Mouse (Mus musculus) embryo, embryonic 10.5 days (tissue): Measurements from ENCODE around the gene Olfr1415.
"Not testable (repeated sequence)": the region's sequence is repeated elsewhere in the genome, so short reads cannot be mapped to it uniquely, and the experiment has no call there.

Source experiments
- DNase-seq: peaks from one replicate; pipeline ENCODE4 v3.0.0-alpha.2; 2015; ENCODE audit warnings: low spot score

Olfr1415 gene

DNA sequence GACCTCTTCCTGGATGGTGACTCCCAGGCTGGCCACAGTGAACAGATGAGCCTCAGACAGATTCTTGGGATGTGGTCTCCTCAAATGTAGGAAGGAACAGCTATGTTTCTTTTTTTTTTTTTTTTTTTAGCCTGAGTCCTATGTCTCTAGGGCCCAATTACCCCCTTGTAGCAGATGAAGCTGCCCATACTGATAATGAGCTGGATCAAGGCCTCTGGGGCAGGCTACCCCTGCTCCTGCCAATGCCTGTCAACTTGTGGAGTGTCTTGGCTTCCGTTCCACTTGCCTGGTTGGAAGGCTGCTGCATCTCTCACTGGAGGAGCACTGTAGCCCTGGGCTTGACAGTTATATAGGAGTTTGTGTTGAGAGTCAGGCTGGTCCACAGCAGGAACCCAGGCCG, at the start of gene Olfr1415:
Olfr1415 (minus strand) TSS at position 101 of the 400 bp plus-strand sequence.
- DNase-seq: no peak

DNA sequence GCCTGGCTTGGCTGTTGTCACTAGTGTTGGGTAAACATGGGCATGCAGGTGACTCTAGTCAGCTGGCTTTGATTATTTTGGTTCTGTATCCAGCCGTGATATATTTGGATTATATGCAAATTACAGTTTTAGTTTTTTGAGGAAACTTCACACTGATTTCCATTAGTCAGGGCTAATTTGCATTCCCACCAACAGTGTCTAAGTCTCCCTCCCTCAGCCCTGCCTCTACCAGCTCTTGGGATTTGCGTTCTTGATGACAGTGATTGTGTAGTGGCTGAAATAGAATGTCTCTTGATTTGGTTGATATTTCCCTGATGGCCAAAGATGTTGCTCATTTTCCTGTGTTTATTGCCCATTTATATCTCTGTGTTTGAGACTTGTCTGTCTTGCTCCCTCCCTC, 43.2 kb upstream of the Olfr1415 start:
- no peak for DNase-seq

DNA sequence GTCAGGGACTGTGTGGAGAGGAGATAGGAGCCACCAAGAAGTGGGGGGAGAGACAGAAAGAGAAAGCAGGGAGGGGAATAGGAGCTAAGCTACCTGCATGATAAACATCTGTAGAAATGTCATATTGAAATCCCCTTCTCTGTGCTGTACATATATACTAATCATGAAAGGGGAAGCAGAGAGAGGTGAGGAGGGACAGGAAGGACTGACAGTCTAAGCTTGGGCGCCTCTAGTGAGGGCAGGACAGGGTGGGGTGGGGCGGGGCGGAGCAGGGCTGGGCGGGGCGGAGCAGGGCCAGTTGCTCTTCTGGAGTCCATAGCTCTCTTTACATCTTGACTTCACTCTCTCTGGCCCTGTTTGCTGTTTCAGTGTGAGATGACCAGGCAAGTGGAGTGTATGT, 41.1 kb upstream of the Olfr1415 start:
- no peak for DNase-seq

DNA sequence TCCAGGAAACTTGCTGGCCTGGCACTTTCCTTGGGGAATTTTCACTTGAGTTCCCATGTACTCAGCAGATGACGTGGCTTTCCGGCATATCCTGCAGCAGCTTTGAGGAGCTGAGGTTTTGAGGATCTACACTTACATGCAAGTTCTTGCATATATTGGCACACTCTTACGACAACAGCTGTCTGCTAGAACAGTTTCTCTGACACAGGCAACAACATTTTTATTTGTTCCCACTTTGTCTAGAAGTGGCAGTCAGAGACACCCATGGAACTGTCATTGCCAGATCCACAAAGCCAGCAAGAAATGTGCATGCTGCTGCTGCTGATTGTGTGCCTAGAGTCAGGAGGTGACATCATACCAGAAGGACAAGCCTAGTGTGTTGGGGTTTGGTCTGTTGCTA, 27.9 kb upstream of the Olfr1415 start:
- DNase-seq: no peak

DNA sequence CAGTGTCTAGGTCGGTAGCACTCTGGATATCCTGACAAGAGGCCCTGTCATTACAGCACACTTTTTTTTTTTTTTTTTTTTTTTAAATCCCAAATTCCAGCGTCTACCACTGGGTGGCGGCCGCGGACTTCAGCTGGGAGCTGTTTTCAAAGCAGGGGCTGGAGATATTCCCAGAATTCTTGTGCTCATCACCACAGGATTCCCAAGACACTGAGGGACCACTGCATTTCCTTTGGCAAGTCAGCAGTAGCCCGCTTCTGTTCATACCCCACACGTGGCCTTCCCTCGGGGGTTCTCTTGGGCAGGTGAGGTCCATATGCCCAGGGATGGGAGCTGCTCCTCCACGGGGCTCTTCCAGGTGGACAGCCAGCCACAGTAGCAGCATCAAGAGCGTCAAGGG, 25.5 kb upstream of the Olfr1415 start:
- peak; percentile 69 for DNase-seq

DNA sequence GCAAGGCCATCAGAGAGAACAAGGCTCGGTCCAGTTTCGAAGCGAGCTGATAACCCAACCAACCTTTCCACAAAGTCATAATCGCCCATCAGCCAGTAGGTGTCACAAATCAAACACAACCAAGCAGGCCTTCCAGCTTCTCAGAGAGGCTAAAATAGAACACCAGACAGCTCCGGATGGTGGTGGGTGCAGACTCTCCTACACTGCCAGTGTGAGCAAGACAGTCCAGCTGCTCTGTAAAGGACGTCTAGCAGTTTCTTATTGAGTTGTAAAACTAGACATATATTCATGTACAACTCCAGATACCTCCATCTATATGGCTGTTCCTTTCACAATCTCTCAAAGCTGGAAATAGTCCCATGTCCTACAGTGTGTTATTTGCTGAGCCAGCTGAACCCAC, 23.1 kb upstream of the Olfr1415 start:
- DNase-seq: no peak

DNA sequence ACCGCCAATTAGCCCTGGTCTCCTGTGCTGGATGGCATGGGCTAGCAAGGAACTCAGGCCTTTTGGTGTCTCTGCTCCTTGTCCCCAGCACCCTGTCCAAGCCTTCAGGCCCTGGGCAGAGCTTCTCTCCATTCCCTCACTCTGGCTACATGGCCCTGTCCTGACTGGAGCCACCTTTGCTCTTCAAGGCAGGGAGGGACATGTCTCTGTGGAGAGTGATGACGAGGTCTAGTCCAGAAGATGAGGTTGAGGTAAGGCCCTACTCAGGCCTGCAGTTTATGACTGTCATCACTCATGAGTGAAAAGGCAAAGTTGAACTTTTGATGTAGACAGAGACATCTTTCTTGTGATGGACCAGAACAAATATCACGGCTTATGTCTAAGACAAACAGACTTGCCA, 22.7 kb upstream of the Olfr1415 start, which contains the start of gene Olfr1414:
Olfr1414 (minus strand) TSS at position 101 of the 400 bp plus-strand sequence.
- DNase-seq: no peak

- DNase-seq: no peak
Measured at GRCm38 (mm10) chr1:92515390-92515789, 19.5 kb upstream of the Olfr1415 start.

GRCm38 (mm10) chr1:92511646-92512045, 15.7 kb upstream of the Olfr1415 start:
- DNase-seq: not testable (repeated sequence)

- no peak for DNase-seq
Measured at GRCm38 (mm10) chr1:92485013-92485412, 10.9 kb downstream of the Olfr1415 start, which contains the start of gene Olfr1416. Gene Olfr1416 (minus strand): TSS chr1:92485113.

DNA sequence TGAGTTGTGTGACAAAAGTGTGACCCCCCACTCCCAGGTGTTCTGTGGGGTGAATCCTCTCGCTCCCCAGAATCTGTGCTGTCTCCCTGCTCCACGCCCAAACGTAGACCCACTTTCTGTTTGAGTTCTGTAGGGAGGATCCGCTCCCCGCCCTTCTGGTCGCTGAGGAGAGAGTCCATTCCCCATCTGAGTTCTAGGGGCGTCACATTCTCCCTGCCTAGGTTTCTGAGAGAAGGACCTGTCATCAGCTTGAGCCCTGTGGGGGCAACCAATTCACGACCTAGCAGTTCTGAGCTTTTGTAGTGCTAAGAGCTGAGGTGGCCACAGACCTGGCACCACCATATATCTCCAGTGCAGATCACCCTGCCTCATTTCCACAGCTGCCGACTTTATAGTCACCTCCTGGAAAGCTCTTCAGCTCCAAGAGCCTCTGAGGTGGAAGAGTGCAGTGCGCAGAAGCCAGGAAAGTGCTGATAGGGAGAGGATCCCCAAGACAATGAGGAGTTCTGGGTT, 21.8 kb downstream of the Olfr1415 start:
- DNase-seq: peak; percentile 9

DNA sequence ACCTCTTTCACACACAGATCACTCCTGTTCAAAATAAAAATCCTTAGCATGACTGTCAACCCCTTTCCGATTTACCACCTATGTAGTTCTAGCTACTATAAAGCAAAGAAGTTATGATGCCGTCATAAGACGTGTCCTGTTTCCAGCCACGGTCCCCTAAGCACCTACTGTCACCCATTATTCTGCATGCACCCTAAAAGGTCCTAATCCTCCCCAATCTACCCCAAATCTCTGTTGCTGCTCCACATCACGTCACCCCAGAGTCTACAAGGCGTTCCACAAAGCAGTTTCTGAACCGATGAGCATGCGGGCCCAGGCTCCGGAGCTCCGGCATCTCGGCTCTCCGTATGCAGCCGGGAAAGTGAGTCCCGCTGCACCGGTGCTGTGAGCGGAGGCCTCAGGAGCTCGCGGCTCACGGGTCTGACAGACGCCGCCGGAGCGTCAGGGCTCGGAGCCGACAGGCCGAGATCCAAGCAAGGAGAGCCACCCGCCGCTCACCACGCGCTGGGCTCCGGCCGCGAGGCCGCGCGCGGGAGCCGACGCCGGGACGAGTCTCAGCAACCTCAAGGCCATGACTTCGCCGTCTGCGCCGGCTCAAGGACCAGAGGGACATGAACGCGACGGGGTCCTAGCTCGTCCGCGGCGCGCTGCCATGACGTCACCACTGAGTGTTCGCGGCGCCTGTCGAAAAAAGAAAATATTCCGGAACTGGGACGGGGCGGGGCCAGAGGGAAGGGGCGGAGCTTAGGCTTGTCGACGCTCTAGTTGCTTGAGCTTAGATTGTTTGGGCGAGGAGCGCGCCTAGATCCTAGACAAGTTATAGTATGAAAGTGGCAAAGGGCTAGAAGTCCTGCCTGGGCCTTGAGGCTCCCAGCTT, 22.5 kb downstream of the Olfr1415 start, which contains the start of gene Ndufa10:
Ndufa10 (minus strand) TSS at position 696 of the 877 bp plus-strand sequence.
- peak; percentile 95 for DNase-seq

DNA sequence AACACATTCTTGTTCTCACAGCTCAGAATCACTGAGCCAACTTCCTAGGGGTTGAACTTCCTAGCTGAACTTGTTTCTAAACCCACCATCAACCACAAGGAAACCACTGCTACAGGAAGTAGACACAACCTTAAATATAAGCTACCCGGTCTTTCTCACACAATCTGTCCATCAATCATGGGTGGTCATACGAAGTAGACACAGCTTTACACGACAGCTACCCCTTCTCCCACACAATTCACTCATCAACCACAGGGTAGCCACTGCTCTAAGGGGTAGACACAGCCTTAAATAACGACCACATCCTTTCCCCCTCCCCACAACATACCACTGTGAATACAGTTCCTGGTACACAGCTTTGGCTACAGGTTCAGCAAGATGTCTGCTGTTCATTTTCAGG, 27.0 kb downstream of the Olfr1415 start:
- DNase-seq: no peak

GRCm38 (mm10) chr1:92458416-92458815, 37.5 kb downstream of the Olfr1415 start:
- DNase-seq: no peak

- DNase-seq: no peak
Measured at GRCm38 (mm10) chr1:92457758-92458157, 38.1 kb downstream of the Olfr1415 start.

DNA sequence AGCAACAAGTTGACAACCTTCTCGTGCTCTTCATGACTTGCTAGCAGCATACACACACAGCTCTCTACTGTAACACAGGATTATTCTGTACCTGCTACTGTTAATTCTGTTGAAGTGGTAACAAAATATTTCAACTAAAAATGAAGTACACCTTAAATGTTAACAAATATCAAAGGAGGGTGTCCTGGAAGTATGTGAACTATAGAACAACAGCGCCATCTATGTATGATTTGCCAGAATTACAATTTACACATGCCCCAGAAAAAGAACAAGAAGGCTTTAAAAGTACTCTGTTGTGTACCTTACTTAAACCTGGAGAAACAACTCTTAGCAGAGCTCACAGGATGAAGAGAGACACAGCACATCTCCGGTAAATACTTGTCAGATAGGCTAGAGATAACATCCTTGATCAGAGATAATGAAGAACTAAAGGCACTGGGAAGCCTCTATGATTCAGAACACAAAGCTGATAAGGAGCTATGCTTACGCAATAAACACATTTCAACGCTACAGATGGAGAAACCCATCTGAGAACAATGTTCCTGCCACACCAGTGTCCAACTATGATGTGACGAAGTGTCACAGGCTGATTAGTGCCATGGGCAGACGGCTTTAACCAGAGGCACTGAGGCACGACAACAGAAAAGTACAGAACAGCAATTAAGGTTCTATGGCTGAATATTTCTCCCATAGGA, 42.0 kb downstream of the Olfr1415 start:
- DNase-seq: peak; percentile 65

DNA sequence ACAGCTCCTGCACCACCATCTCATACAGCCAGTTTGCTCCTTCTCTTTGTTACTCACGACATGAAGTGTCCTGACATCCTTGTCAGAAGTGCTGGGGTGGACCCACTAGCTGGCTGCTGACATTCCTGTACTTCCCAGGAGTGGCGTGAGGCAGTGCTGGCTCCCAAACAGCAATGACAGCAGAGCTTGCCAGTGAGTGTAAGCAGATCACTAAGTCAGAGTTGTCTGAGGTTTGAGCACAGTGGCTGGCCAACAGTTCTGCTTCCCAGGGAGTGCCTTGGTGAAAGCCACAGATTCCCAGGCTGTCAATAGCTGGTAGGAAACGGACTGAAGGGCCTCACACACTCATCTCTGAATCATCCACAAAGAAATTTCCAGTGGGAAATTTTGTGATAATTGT, 47.6 kb downstream of the Olfr1415 start:
- DNase-seq: no peak

DNA sequence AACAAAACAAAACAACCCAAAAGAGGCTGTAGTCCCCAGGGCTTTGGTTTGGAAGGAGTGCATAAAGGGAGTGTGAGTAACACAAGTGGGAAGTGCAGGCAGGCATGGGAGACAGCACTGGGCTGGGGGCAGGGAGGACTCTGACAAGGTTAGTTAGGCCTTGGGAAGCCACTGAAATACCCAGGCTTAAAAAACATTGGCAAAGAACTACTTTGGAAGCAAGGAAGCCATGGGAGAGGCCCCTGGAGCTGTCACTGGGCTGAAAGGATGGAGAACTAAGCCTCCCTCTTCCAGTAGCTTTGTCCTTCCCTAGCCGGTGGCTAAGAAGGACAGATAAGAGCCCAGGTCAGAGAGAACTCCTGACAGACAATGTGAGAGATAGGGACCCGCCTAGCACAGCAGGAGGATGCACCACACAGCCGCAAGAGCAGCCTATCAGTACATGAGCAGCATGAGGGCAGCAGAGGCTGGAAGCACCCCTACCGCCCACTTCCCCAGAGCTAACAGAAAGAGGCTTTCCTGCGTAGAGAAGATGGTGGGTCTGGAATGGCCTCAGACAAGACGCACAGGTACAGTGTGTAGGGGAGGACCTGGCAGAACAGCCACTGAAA, 54.3 kb downstream of the Olfr1415 start:
- DNase-seq: no peak

- DNase-seq: no peak
Measured at GRCm38 (mm10) chr1:92440066-92440750, 55.7 kb downstream of the Olfr1415 start.
